Mouse (Mus musculus) embryonic facial prominence, embryonic 13.5 days (tissue): ENCODE data around the gene B2m. TPM values are rescaled to one million over a fixed set of nuclear protein-coding genes. Genes with fewer than 3 reads are reported as not detected.

Experiments used
- ATAC-seq: fragments of 200-750 bp; cut with Nextera tagmentation; 2 replicates; pipeline ENCODE4 v1.8.0; 2017; ENCODE audit warnings: low read depth; ENCODE audit not compliant: insufficient number of reproducible peaks, insufficient read depth, low FRiP score, low TSS enrichment
- H3K27ac ChIP-seq: fragments of 300-500 bp; sonication (generic); 2 replicates; pipeline ENCODE4 v1.5.1; 2015; ENCODE audit warnings: moderate library complexity, mild to moderate bottlenecking, inconsistent platforms
- H3K27me3 ChIP-seq: fragments of 300-500 bp; sonication (generic); 2 replicates; pipeline ENCODE4 v1.6.1; 2015; ENCODE audit warnings: mild to moderate bottlenecking, inconsistent platforms
- H3K36me3 ChIP-seq: fragments of 300-500 bp; sonication (generic); 2 replicates; pipeline ENCODE4 v1.6.1; 2015; ENCODE audit warnings: mild to moderate bottlenecking, inconsistent platforms
- H3K4me1 ChIP-seq: fragments of 300-500 bp; sonication (generic); 2 replicates; pipeline ENCODE4 v1.6.1; 2015; ENCODE audit warnings: inconsistent platforms
- H3K4me2 ChIP-seq: fragments of 300-500 bp; sonication (generic); 2 replicates; pipeline ENCODE4 v1.6.1; 2015; ENCODE audit warnings: moderate library complexity, mild to moderate bottlenecking, inconsistent platforms
- H3K4me3 ChIP-seq: fragments of 300-500 bp; sonication (generic); 2 replicates; pipeline ENCODE4 v1.5.1; 2015; ENCODE audit warnings: mild to moderate bottlenecking, inconsistent platforms
- H3K9ac ChIP-seq: fragments of 300-500 bp; sonication (generic); 2 replicates; pipeline ENCODE4 v1.6.1; 2015; ENCODE audit warnings: mild to moderate bottlenecking, inconsistent platforms
- H3K9me3 ChIP-seq: fragments of 300-500 bp; sonication (generic); 2 replicates; pipeline ENCODE4 v1.6.1; 2016; ENCODE audit warnings: inconsistent platforms
- WGBS: fragments of 180-500 bp; shearing (Covaris S2); methylation state at CpG from one replicate; pipeline ENCODE4 v1.1.7; 2015; ENCODE audit warnings: mixed read lengths; 5-methylcytosine and 5-hydroxymethylcytosine counted together
- polyA plus RNA-seq: library from polyadenylated mRNA; unstranded; fragments of >200 nt; fragmentation: Nextera tagmentation; extraction: Ambion mirVana; gene quantifications from 2 replicates; pipeline ENCODE4 v1.2.1, GENCODE M21; 2015

Gene B2m
- polyA plus RNA-seq, 1 experiment from 2014 or later, result 239 TPM

- H3K27ac ChIP-seq, result no peak overlapping the region
- H3K27me3 ChIP-seq, result no peaks in the 10 kb centered on the region
- 81% methylated on average over 11 of the region's 11 CpGs for WGBS
- H3K4me2 ChIP-seq, result no peak overlapping the region
- H3K4me3 ChIP-seq, result no peak overlapping the region
- no peaks in the 10 kb centered on the region for H3K9me3 ChIP-seq
- no peaks in the 10 kb centered on the region for H3K36me3 ChIP-seq
- H3K4me1 ChIP-seq, result peaks cover 5% of the 10 kb centered on the region
- no peak for ATAC-seq
- no peak overlapping the region for H3K9ac ChIP-seq
Observed at GRCm38 (mm10) chr2:122164293-122164692, 16.8 kb downstream of the B2m start.

DNA sequence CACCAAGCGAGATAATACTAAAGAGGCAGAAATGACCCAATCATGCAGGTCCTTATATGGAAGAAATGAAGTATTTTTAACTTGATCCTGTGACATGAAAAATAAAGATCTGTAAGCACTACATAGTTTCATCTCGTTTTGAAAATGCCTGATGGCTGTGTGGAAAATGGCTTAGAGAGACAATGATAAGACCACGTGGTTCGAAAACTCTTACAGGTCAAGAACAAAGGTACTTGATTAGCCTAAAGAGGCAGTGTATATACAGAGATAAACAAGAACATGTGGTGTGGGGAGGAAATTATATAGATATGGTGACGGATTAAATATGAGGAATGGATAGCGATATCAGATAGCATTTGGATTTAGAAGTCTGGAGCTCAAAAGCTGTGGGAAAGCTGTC lies 23.8 kb downstream of the B2m start:
- no peaks in the 10 kb centered on the region for H3K4me1 ChIP-seq
- H3K27ac ChIP-seq, result no peak overlapping the region
- WGBS, result 71% methylated on average over 6 of the region's 6 CpGs
- no peak overlapping the region for H3K4me2 ChIP-seq
- no peaks in the 10 kb centered on the region for H3K27me3 ChIP-seq
- H3K36me3 ChIP-seq, result no peaks in the 10 kb centered on the region
- no peak for ATAC-seq
- no peak overlapping the region for H3K4me3 ChIP-seq
- H3K9me3 ChIP-seq, result no peaks in the 10 kb centered on the region
- H3K9ac ChIP-seq, result no peak overlapping the region

DNA sequence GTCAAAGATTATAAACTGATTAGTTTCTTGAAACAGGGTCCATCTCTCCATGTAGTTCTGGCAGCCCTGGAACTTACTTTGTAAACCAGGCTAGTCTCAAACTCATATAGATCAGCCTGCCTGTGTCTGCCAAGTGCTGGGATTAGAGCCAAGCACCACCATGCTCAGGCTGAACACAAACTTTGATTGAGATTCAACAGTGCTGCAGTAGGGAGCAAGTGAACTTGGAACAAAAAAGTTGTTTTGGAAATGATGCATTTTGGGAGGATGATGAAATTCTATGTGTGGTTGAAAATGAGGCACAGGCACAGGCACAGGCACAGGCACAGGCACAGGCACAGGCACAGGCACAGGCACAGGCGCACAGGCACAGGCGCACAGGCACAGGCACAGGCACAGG lies 24.7 kb downstream of the B2m start:
- 95% methylated on average over 2 of the region's 2 CpGs for WGBS
- H3K36me3 ChIP-seq, result no peaks in the 10 kb centered on the region
- no peak for ATAC-seq
- no peak overlapping the region for H3K27ac ChIP-seq
- no peaks in the 10 kb centered on the region for H3K27me3 ChIP-seq
- H3K9me3 ChIP-seq, result no peaks in the 10 kb centered on the region
- H3K9ac ChIP-seq, result no peak overlapping the region
- no peak overlapping the region for H3K4me3 ChIP-seq
- no peaks in the 10 kb centered on the region for H3K4me1 ChIP-seq
- H3K4me2 ChIP-seq, result no peak overlapping the region

DNA sequence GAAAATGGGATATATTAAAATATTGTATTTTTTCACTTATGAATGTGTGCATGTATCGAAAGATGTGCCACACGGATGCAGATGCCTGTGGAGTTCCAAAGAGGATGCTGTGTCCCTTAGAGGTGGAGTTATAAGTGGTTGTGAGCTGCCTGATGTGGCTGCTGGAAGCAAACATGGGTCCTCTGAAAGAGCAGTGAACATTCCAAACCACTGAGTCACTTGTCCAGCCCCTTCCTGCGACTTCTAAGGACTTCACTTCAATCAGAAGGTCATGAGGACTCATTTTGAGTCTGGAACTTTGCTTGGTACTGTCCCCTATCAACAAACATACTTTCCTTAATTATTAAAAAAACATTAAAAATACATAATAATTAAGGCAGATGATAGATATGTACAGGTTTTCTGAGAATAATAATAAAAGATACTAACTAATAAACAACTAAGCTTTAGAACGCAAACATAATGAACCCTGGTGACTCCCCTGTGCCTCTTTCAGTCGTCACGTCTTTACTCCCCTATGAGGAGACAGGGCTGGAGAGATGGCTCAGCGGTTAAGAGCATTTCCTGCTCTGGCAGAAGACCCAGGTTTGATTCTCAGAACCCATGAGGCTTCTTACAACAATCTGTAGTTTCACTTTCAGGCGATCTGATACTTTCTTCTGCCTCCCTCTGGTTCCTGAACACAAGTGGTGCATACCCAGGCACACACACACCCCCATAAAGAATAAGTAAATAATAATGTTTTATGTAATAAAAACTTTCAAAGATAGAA lies 32.8 kb downstream of the B2m start:
- H3K4me3 ChIP-seq, result no peak overlapping the region
- H3K4me1 ChIP-seq, result no peaks in the 10 kb centered on the region
- no peak for ATAC-seq
- 76% methylated on average over 8 of the region's 8 CpGs for WGBS
- H3K27ac ChIP-seq, result no peak overlapping the region
- no peaks in the 10 kb centered on the region for H3K9me3 ChIP-seq
- no peak overlapping the region for H3K4me2 ChIP-seq
- H3K36me3 ChIP-seq, result no peaks in the 10 kb centered on the region
- no peaks in the 10 kb centered on the region for H3K27me3 ChIP-seq
- H3K9ac ChIP-seq, result no peak overlapping the region

DNA sequence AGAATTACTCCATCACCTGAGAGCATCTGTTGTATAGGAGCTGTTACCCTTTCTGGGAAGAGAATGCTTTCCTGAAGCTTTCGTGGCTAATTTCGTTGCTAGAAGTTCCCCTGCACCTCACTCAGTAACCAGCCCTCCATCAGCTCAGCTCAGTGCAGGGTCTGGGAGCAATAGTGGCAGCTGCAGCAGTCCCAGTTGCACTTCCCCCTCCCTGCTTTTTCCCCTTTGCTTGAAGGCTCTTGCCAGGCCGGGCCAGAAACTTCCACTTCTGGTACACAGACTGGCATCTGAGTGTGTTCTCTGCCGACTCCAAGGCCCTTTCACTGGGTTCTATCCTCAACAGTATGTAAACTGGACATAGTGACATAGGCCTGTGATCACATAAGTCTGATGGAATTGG lies 37.6 kb downstream of the B2m start:
- no peak overlapping the region for H3K4me2 ChIP-seq
- no peaks in the 10 kb centered on the region for H3K36me3 ChIP-seq
- no peak overlapping the region for H3K4me3 ChIP-seq
- H3K27me3 ChIP-seq, result no peaks in the 10 kb centered on the region
- no peak overlapping the region for H3K27ac ChIP-seq
- ATAC-seq, result no peak
- no peak overlapping the region for H3K9ac ChIP-seq
- 86% methylated on average over 4 of the region's 4 CpGs for WGBS
- no peaks in the 10 kb centered on the region for H3K4me1 ChIP-seq
- H3K9me3 ChIP-seq, result no peaks in the 10 kb centered on the region

- Histone ChIP-seq H3K36me3 (no peaks in the 10 kb centered on the region), H3K4me2 (no peak within 1 kb of the TSS), H3K27me3 (no peaks in the 10 kb centered on the region), H3K4me3 (no peak within 1 kb of the TSS), H3K9me3 (no peaks in the 10 kb centered on the region), H3K9ac (no peak within 1 kb of the TSS), H3K4me1 (no peaks in the 10 kb centered on the region), H3K27ac (no peak within 1 kb of the TSS)
- no peak for ATAC-seq
- WGBS, result 80% methylated on average over 17 of the region's 17 CpGs
Observed at GRCm38 (mm10) chr2:122186106-122186505, 38.6 kb downstream of the B2m start, which contains the start of the genes Patl2 and Terb2. Patl2 (minus strand) TSS chr2:122186189. Terb2 (plus strand) TSS chr2:122186272.

GRCm38 (mm10) chr2:122186751-122187150 lies 39.3 kb downstream of the B2m start:
- H3K9me3 ChIP-seq, result no peaks in the 10 kb centered on the region
- H3K4me3 ChIP-seq, result no peak overlapping the region
- no peak overlapping the region for H3K9ac ChIP-seq
- H3K36me3 ChIP-seq, result no peaks in the 10 kb centered on the region
- H3K4me2 ChIP-seq, result no peak overlapping the region
- no peak overlapping the region for H3K27ac ChIP-seq
- H3K27me3 ChIP-seq, result no peaks in the 10 kb centered on the region
- H3K4me1 ChIP-seq, result no peaks in the 10 kb centered on the region
- no peak for ATAC-seq
- 76% methylated on average over 3 of the region's 3 CpGs for WGBS

DNA sequence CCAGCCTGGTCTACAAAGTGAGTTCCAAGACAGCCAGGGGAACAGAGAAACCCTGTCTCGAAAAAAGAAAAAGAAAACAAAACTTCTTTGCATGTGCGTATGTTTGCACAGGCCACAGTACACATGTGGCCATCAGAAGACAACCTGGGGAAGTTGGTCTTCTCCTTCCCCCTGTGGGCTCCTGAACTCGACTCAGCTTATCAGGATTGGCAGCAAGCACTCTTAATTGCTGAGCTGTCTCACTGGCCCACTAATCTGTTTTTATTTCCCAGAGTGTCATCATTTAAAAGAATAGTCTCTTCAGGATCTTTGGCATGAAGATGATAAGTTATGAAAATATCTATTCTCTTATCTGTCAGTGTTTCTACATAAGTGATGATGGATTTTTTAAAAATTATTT lies 44.4 kb downstream of the B2m start:
- H3K9ac ChIP-seq, result no peak overlapping the region
- no peak overlapping the region for H3K27ac ChIP-seq
- no peaks in the 10 kb centered on the region for H3K36me3 ChIP-seq
- no peak overlapping the region for H3K4me2 ChIP-seq
- H3K9me3 ChIP-seq, result no peaks in the 10 kb centered on the region
- ATAC-seq, result no peak
- no peak overlapping the region for H3K4me3 ChIP-seq
- no peaks in the 10 kb centered on the region for H3K27me3 ChIP-seq
- 79% methylated on average over 3 of the region's 3 CpGs for WGBS
- no peaks in the 10 kb centered on the region for H3K4me1 ChIP-seq

- no peak overlapping the region for H3K27ac ChIP-seq
- ATAC-seq, result no peak
- no peaks in the 10 kb centered on the region for H3K4me1 ChIP-seq
- H3K36me3 ChIP-seq, result no peaks in the 10 kb centered on the region
- no peak overlapping the region for H3K9ac ChIP-seq
- no peaks in the 10 kb centered on the region for H3K27me3 ChIP-seq
- no peaks in the 10 kb centered on the region for H3K9me3 ChIP-seq
- no peak overlapping the region for H3K4me3 ChIP-seq
- WGBS, result 68% methylated on average over 1 of the region's 1 CpGs
- H3K4me2 ChIP-seq, result no peak overlapping the region
Observed at GRCm38 (mm10) chr2:122194509-122194929, 47.0 kb downstream of the B2m start.

- no peaks in the 10 kb centered on the region for H3K9me3 ChIP-seq
- H3K4me3 ChIP-seq, result no peak overlapping the region
- no peak for ATAC-seq
- no peaks in the 10 kb centered on the region for H3K27me3 ChIP-seq
- H3K9ac ChIP-seq, result no peak overlapping the region
- H3K4me2 ChIP-seq, result no peak overlapping the region
- WGBS, result 83% methylated on average over 1 of the region's 1 CpGs
- H3K27ac ChIP-seq, result no peak overlapping the region
- H3K36me3 ChIP-seq, result no peaks in the 10 kb centered on the region
- no peaks in the 10 kb centered on the region for H3K4me1 ChIP-seq
Observed at GRCm38 (mm10) chr2:122201501-122201900, 54.0 kb downstream of the B2m start.
